15 mouse cellular contexts compared by ENCODE assay signal in genomic region chr15:97761438-97761837, GRCm38 (mm10). TPM values are rescaled to one million over a fixed set of nuclear protein-coding genes. Genes with fewer than 3 reads are reported as not detected.
DNase-seq lines count a peak whose midpoint lies in the region; ATAC-seq and TF ChIP-seq lines count a peak whose summit lies in the region.
"Had no signal": no experiment of that assay in that cellular context is flagged by ENCODE, and none has a peak within 500 bp of the region (broad histone marks: within the 10 kb centered on the region; RNA-seq: fewer than 3 reads in every experiment).

No protein-coding gene starts in this region.

- 0 out of 2 replicates have a peak overlapping the region, but pooled peaks have one; percentile 20 for H3K27ac ChIP-seq in lung, postnatal 0 days (ENCODE audit: low read length)
- H3K27ac ChIP-seq in intestine, embryonic 16.5 days (ENCODE audit: low read length), result no peak overlapping the region
- H3K27ac ChIP-seq in stomach, postnatal 0 days (replicated peaks), result no peak overlapping the region
- H3K27ac ChIP-seq: hindbrain, embryonic 13.5 days; liver, embryonic 15.5 days had no signal

- no peak for ATAC-seq in lung, postnatal 0 days
- ATAC-seq in intestine, embryonic 16.5 days, result peak; percentile 10; the same call in 1 of the 2 replicates
- ATAC-seq in stomach, postnatal 0 days (ENCODE audit: low FRiP score, low TSS enrichment), result no peak
- ATAC-seq in erythroid progenitor cell, adult 5-6 weeks (replicated peaks; ENCODE audit: low FRiP score, poor library complexity, severe bottlenecking), result no peak
- ATAC-seq: forebrain, postnatal 0 days had no signal

- no peaks in the 10 kb centered on the region for H3K9me3 ChIP-seq in lung, postnatal 0 days (ENCODE audit: low read length)
- no peaks in the 10 kb centered on the region for H3K9me3 ChIP-seq in intestine, embryonic 16.5 days (ENCODE audit: control insufficient read depth, low read length)
- no peaks in the 10 kb centered on the region for H3K9me3 ChIP-seq in stomach, postnatal 0 days (ENCODE audit: control insufficient read depth, low read length)
- H3K9me3 ChIP-seq: hindbrain, embryonic 13.5 days; liver, embryonic 15.5 days had no signal

- H3K4me2 ChIP-seq in lung, postnatal 0 days (replicated peaks; ENCODE audit: low read depth, low read length), result no peak overlapping the region
- H3K4me2 ChIP-seq in intestine, embryonic 16.5 days (ENCODE audit: low read depth, low read length), result no peak overlapping the region
- H3K4me2 ChIP-seq in stomach, postnatal 0 days (replicated peaks; ENCODE audit: low read depth), result no peak overlapping the region
- H3K4me2 ChIP-seq: hindbrain, embryonic 13.5 days; liver, embryonic 15.5 days had no signal

- DNase-seq in lung, postnatal 0 days (ENCODE audit: low spot score), result no peak
- DNase-seq in lung, postnatal 4 days, result no peak
- peak; percentile 55 to 77 for DNase-seq in kidney, postnatal 25 days
- DNase-seq in stomach, postnatal 0 days (ENCODE audit: low spot score), result peak; percentile 26
- no peak for DNase-seq in cerebellum, adult 11 months
- DNase-seq: adrenal gland, adult 2 months; cerebellum, adult 9-10 months; forebrain, postnatal 0 days; gastrocnemius, postnatal 36 days; thymus, postnatal 14 days had no signal

- H3K27me3 ChIP-seq in lung, postnatal 0 days (replicated peaks; ENCODE audit: insufficient read depth, low read length), result no peaks in the 10 kb centered on the region
- peaks cover 3% of the 10 kb centered on the region; the same call in 1 of the 2 replicates for H3K27me3 ChIP-seq in intestine, embryonic 16.5 days (replicated peaks; ENCODE audit: control insufficient read depth, insufficient read depth, low read length)
- H3K27me3 ChIP-seq in stomach, postnatal 0 days (ENCODE audit: control insufficient read depth, insufficient read depth, low read length), result no peaks in the 10 kb centered on the region

- no peak overlapping the region for H3K9ac ChIP-seq in lung, postnatal 0 days (replicated peaks; ENCODE audit: low read depth)
- 0 out of 2 replicates have a peak overlapping the region, but pooled peaks have one; percentile 5 for H3K9ac ChIP-seq in intestine, embryonic 16.5 days (ENCODE audit: low read depth, low read length)
- H3K9ac ChIP-seq in stomach, postnatal 0 days (ENCODE audit: low read length), result no peak overlapping the region
- H3K9ac ChIP-seq: forebrain, postnatal 0 days; hindbrain, embryonic 13.5 days; liver, embryonic 15.5 days had no signal

- peaks cover 10% of the 10 kb centered on the region for H3K4me1 ChIP-seq in lung, postnatal 0 days (ENCODE audit: insufficient read depth, low read depth, low read length)
- H3K4me1 ChIP-seq in intestine, embryonic 16.5 days (ENCODE audit: control insufficient read depth, insufficient read depth, low read length), result peaks cover 3% of the 10 kb centered on the region
- 0 out of 2 replicates have a peak, but pooled peaks cover 3% of the 10 kb centered on the region for H3K4me1 ChIP-seq in stomach, postnatal 0 days (replicated peaks; ENCODE audit: control insufficient read depth, insufficient read depth)

- peaks cover 16% of the 10 kb centered on the region; the same call in 1 of the 2 replicates for H3K36me3 ChIP-seq in lung, postnatal 0 days (ENCODE audit: insufficient read depth, low read length)
- no peaks in the 10 kb centered on the region for H3K36me3 ChIP-seq in intestine, embryonic 16.5 days (ENCODE audit: control insufficient read depth, insufficient read depth, low read length)
- H3K36me3 ChIP-seq in stomach, postnatal 0 days (ENCODE audit: control insufficient read depth, insufficient read depth, low read length), result no peaks in the 10 kb centered on the region
- H3K36me3 ChIP-seq: liver, embryonic 15.5 days had no signal

- TF ChIP-seq CTCF in lung, postnatal 0 days (IDR thresholded peaks at IDR 0.05), result peak; percentile 19; the same call in 1 of the 2 replicates
- peak; percentile 20; the same call in 1 of the 2 replicates for TF ChIP-seq CTCF in stomach, postnatal 0 days (IDR thresholded peaks at IDR 0.05; ENCODE audit: low read depth)

- H3K4me3 ChIP-seq in lung, postnatal 0 days (ENCODE audit: low read depth, low read length), result no peak overlapping the region
- no peak overlapping the region for H3K4me3 ChIP-seq in intestine, embryonic 16.5 days (ENCODE audit: low read length)
- no peak overlapping the region for H3K4me3 ChIP-seq in stomach, postnatal 0 days (ENCODE audit: low read depth, low read length)
- H3K4me3 ChIP-seq: erythroblast, embryonic 14.5 days; hindbrain, embryonic 13.5 days; liver, embryonic 15.5 days had no signal

- no peak for TF ChIP-seq EP300 in lung, postnatal 0 days (IDR thresholded peaks at IDR 0.05)
- TF ChIP-seq EP300 in stomach, postnatal 0 days (optimal IDR thresholded peaks at IDR 0.05), result no peak

- WGBS in lung, postnatal 0 days, result 51% methylated on average over 13 of the region's 13 CpGs
- 28% methylated on average over 13 of the region's 13 CpGs for WGBS in intestine, embryonic 16.5 days
- 54% methylated on average over 12 of the region's 13 CpGs for WGBS in stomach, postnatal 0 days

RNA-seq across cellular contexts. Expression of gene Rapgef3, which starts 6.3 kb away (rescaled TPM):
- polyA plus RNA-seq in lung, postnatal 0 days (2015; fragmentation: Nextera tagmentation; extraction: Ambion mirVana), result 18.7 and 25.5 TPM in 2 replicates
- 7.9 and 8.5 TPM in 2 replicates for polyA plus RNA-seq in intestine, embryonic 16.5 days (2015; fragmentation: Nextera tagmentation; extraction: Ambion mirVana)
- 3.2 and 4.2 TPM in 2 replicates for polyA plus RNA-seq in stomach, postnatal 0 days (2015; fragmentation: Nextera tagmentation; extraction: Ambion mirVana)
- total RNA-seq in erythroid progenitor cell, adult 5-6 weeks (2015; ENCODE audit: low replicate concordance), result not detected in 2 replicates
- total RNA-seq in erythroid progenitor cell, adult 5-6 weeks (2017; ENCODE audit: low replicate concordance), result 3.9 TPM in 1 of 2 replicates, not detected in the other
- polyA plus RNA-seq: erythroblast, embryonic 14.5 days had no signal

RNA-seq across cellular contexts. Expression of gene Slc48a1, which starts 16.9 kb away (rescaled TPM):
- polyA plus RNA-seq in lung, postnatal 0 days (2015; fragmentation: Nextera tagmentation; extraction: Ambion mirVana), result 69.5 and 75.7 TPM in 2 replicates
- 25.4 and 26.9 TPM in 2 replicates for polyA plus RNA-seq in intestine, embryonic 16.5 days (2015; fragmentation: Nextera tagmentation; extraction: Ambion mirVana)
- polyA plus RNA-seq in stomach, postnatal 0 days (2015; fragmentation: Nextera tagmentation; extraction: Ambion mirVana), result 36.7 and 40.7 TPM in 2 replicates
- total RNA-seq in erythroid progenitor cell, adult 5-6 weeks (2015; ENCODE audit: low replicate concordance), result 122 and 124 TPM in 2 replicates
- 74.2 and 96.2 TPM in 2 replicates for total RNA-seq in erythroid progenitor cell, adult 5-6 weeks (2017; ENCODE audit: low replicate concordance)

RNA-seq across cellular contexts. Expression of gene Endou, which starts 30.3 kb away (rescaled TPM):
- polyA plus RNA-seq in lung, postnatal 0 days (2015; fragmentation: Nextera tagmentation; extraction: Ambion mirVana), result 2.1 and 2.9 TPM in 2 replicates
- polyA plus RNA-seq in intestine, embryonic 16.5 days (2015; fragmentation: Nextera tagmentation; extraction: Ambion mirVana), result 0.09 and 0.22 TPM in 2 replicates
- polyA plus RNA-seq in stomach, postnatal 0 days (2015; fragmentation: Nextera tagmentation; extraction: Ambion mirVana), result 37.0 and 38.3 TPM in 2 replicates
- total RNA-seq in erythroid progenitor cell, adult 5-6 weeks (2015; ENCODE audit: low replicate concordance), result 3.8 TPM in 1 of 2 replicates, not detected in the other
- total RNA-seq in erythroid progenitor cell, adult 5-6 weeks (2017; ENCODE audit: low replicate concordance), result not detected in 2 replicates
- polyA plus RNA-seq: erythroblast, embryonic 14.5 days had no signal

RNA-seq across cellular contexts. Expression of gene Rpap3, which starts 55.8 kb away (rescaled TPM):
- polyA plus RNA-seq in lung, postnatal 0 days (2015; fragmentation: Nextera tagmentation; extraction: Ambion mirVana), result 14.3 and 15.5 TPM in 2 replicates
- polyA plus RNA-seq in intestine, embryonic 16.5 days (2015; fragmentation: Nextera tagmentation; extraction: Ambion mirVana), result 17.5 and 18.8 TPM in 2 replicates
- polyA plus RNA-seq in stomach, postnatal 0 days (2015; fragmentation: Nextera tagmentation; extraction: Ambion mirVana), result 13.3 and 13.9 TPM in 2 replicates
- total RNA-seq in erythroid progenitor cell, adult 5-6 weeks (2015; ENCODE audit: low replicate concordance), result 4.2 and 5.0 TPM in 2 replicates
- total RNA-seq in erythroid progenitor cell, adult 5-6 weeks (2017; ENCODE audit: low replicate concordance), result 6.4 and 6.6 TPM in 2 replicates

Comparison
In these comparisons a context has a peak if more than half of its experiments do, and no peak if none do; other contexts are left out.
1. DNase-seq: peak in kidney, postnatal 25 days (2 of 2) and stomach, postnatal 0 days (single experiment); none in lung, postnatal 0 days (single experiment), lung, postnatal 4 days (0 of 2) and cerebellum, adult 11 months (single experiment).